Mouse (Mus musculus) kidney, embryonic 15.5 days (tissue): ENCODE results near the gene H2-Ab1. TPM values are rescaled to one million over a fixed set of nuclear protein-coding genes. Genes with fewer than 3 reads are reported as not detected.
A peak's percentile ranks its signal among the peaks of the same experiment; 100 is the strongest.
"Not testable (repeated sequence)": the region's sequence is repeated elsewhere in the genome, so short reads cannot be mapped to it uniquely, and the experiment has no call there.

ENCODE experiments used
- ATAC-seq: fragments of 200-750 bp; cut with Nextera tagmentation; replicated peaks from 2 replicates; pipeline ENCODE4 v1.8.0; 2017; ENCODE audit warnings: moderate TSS enrichment; ENCODE audit not compliant: low FRiP score
- H3K27ac ChIP-seq: fragments of 300-500 bp; sonication (generic); 2 replicates; pipeline ENCODE4 v1.5.1; 2015; ENCODE audit warnings: mild to moderate bottlenecking, inconsistent platforms
- H3K27me3 ChIP-seq: fragments of 300-500 bp; sonication (generic); 2 replicates; pipeline ENCODE4 v1.6.1; 2015; ENCODE audit warnings: inconsistent platforms
- H3K36me3 ChIP-seq: fragments of 300-500 bp; sonication (generic); 2 replicates; pipeline ENCODE4 v1.6.1; 2015; ENCODE audit warnings: inconsistent platforms
- H3K4me1 ChIP-seq: fragments of 300-500 bp; sonication (generic); 2 replicates; pipeline ENCODE4 v1.6.1; 2015; ENCODE audit warnings: inconsistent platforms
- H3K4me2 ChIP-seq: fragments of 300-500 bp; sonication (generic); 2 replicates; pipeline ENCODE4 v1.6.1; 2015; ENCODE audit warnings: moderate library complexity, mild to moderate bottlenecking, inconsistent platforms
- H3K4me3 ChIP-seq: fragments of 300-500 bp; sonication (generic); replicated peaks from 2 replicates; pipeline ENCODE4 v1.5.1; 2015; ENCODE audit warnings: mild to moderate bottlenecking, inconsistent platforms
- H3K9ac ChIP-seq: fragments of 300-500 bp; sonication (generic); 2 replicates; pipeline ENCODE4 v1.6.1; 2015; ENCODE audit warnings: mild to moderate bottlenecking, inconsistent platforms
- H3K9me3 ChIP-seq: fragments of 300-500 bp; sonication (generic); replicated peaks from 2 replicates; pipeline ENCODE4 v1.6.1; 2016; ENCODE audit warnings: inconsistent platforms
- WGBS: fragments of 180-500 bp; shearing (Covaris S2); methylation state at CpG from one replicate; pipeline ENCODE4 v1.1.7; 2015; ENCODE audit warnings: mixed read lengths; 5-methylcytosine and 5-hydroxymethylcytosine counted together
- polyA plus RNA-seq: library from polyadenylated mRNA; unstranded; fragments of >200 nt; fragmentation: Nextera tagmentation; extraction: Ambion mirVana; gene quantifications from 2 replicates; pipeline ENCODE4 v1.2.1, GENCODE M21; 2015

The H2-Ab1 gene
- polyA plus RNA-seq, 1 experiment from 2014 or later: 27.5 TPM

DNA sequence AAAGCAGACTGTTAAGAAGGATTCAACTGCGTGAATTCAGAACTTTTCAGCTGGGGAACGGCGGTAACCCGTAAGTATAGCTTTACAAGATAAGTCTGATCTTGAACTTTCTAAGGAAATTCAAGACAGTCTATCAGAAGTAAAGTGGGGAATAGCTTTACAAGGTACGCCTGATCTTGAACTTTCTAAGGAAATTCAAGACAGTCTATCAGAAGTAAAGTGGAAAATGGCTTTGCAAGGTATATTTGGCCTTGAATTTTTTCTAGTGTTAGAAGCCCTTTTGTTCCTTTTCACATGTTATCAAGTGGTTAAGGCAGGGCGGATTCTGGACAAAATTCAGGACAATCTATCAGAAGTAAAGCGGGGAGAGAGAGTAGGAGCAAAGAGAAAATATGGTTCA lies 37.7 kb upstream of the H2-Ab1 start:
- H3K27me3 ChIP-seq: peaks cover 14% of the 10 kb centered on the region; the same call in 1 of the 2 replicates
- WGBS: 99% methylated on average over 6 of the region's 7 CpGs
- not testable (repeated sequence) for H3K4me3 ChIP-seq, H3K4me1 ChIP-seq, H3K4me2 ChIP-seq, H3K9ac ChIP-seq, H3K27ac ChIP-seq, ATAC-seq, H3K9me3 ChIP-seq, H3K36me3 ChIP-seq

DNA sequence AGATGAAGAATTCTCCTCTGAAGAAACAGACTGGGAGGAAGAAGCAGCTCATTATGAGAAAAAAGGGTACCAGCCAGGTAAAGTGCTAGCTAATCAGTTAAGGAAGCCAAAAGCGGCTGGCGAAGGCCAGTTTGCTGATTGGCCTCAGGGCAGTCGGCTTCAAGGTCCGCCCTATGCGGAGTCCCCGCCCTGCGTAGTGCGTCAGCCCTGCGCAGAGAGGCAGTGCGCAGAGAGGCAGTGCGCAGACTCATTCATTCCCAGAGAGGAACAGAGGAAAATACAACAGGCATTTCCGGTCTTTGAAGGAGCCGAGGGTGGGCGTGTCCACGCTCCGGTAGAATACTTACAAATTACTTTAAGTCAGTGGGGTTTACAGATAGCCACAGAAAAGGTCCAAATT lies 37.1 kb upstream of the H2-Ab1 start:
- WGBS: 96% methylated on average over 4 of the region's 16 CpGs
- not testable (repeated sequence) for H3K27ac ChIP-seq, H3K36me3 ChIP-seq, H3K4me1 ChIP-seq, H3K9me3 ChIP-seq, H3K4me3 ChIP-seq, ATAC-seq, H3K9ac ChIP-seq, H3K4me2 ChIP-seq, H3K27me3 ChIP-seq

DNA sequence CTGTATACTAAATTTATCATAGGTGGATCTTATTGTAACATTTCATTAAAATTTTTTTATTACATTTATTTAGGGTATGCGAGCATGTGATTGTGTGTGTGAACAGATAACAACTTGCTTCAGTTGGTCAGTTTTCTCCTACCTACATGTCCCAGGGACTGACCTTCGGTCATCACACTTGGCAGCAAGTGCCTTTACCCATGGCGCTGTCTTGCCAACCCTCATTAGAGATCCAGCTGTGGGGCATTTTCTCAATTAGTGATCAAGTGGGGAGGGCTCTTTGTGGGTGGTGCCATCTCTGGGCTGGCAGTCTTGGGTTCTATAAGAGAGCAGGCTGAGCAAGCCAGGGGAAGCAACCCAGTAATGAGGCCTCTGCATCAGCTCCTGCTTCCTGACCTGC lies 32.7 kb upstream of the H2-Ab1 start:
- Histone ChIP-seq H3K27me3 (no peaks in the 10 kb centered on the region), H3K27ac (no peak overlapping the region), H3K4me1 (no peaks in the 10 kb centered on the region), H3K4me3 (no peak overlapping the region), H3K9ac (no peak overlapping the region), H3K9me3 (peaks cover 12% of the 10 kb centered on the region; the same call in 1 of the 2 replicates), H3K36me3 (no peaks in the 10 kb centered on the region), H3K4me2 (no peak overlapping the region)
- WGBS: 93% methylated on average over 3 of the region's 3 CpGs
- ATAC-seq: no peak

DNA sequence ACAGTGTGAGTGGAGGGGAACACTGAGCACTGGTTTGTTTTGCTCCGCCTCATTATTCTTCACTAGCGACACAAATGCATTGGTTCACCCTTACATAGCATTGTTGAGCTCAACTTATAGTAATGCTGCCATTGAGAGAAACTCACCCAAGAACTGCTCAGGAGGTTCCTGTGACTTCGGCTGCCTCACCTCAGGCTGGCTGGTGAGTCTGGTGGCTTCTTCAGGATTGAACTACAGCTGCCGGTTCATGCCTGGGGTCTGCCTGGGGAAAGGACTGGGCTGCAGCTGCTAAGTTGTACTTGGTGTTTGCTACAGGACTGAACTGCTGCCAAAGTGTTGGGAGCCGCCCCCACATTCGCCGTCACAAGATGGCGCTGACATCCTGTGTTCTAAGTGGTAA lies 32.1 kb upstream of the H2-Ab1 start:
- no peaks in the 10 kb centered on the region for H3K27me3 ChIP-seq
- peaks cover 12% of the 10 kb centered on the region; the same call in 1 of the 2 replicates for H3K9me3 ChIP-seq
- ATAC-seq: no peak
- no peaks in the 10 kb centered on the region for H3K4me1 ChIP-seq
- no peak overlapping the region for H3K4me3 ChIP-seq
- 97% methylated on average over 8 of the region's 8 CpGs for WGBS
- H3K4me2 ChIP-seq: no peak overlapping the region
- H3K36me3 ChIP-seq: no peaks in the 10 kb centered on the region
- no peak overlapping the region for H3K27ac ChIP-seq
- H3K9ac ChIP-seq: no peak overlapping the region

DNA sequence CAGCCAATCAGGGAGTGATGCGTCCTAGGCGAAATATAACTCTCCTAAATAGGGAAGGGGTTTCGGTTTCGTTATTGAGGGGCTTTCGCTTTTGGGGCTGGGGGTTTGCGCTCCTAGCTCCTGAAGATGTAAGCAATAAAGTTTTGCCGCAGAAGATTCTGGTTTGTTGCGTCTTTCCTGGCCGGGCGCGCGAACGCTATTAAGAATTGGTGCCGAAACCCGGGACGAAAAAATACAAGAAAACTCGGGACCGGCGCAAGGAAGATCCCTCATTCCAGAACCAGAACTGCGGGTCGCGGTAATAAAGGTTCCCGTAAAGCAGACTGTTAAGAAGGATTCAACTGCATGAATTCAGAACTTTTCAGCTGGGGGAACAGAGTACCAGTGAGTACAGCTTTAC lies 31.6 kb upstream of the H2-Ab1 start:
- 97% methylated on average over 14 of the region's 23 CpGs for WGBS
- ATAC-seq, H3K36me3 ChIP-seq, H3K9ac ChIP-seq, H3K4me1 ChIP-seq, H3K4me2 ChIP-seq, H3K27me3 ChIP-seq, H3K4me3 ChIP-seq, H3K27ac ChIP-seq: not testable (repeated sequence)
- peaks cover 12% of the 10 kb centered on the region; the same call in 1 of the 2 replicates for H3K9me3 ChIP-seq

DNA sequence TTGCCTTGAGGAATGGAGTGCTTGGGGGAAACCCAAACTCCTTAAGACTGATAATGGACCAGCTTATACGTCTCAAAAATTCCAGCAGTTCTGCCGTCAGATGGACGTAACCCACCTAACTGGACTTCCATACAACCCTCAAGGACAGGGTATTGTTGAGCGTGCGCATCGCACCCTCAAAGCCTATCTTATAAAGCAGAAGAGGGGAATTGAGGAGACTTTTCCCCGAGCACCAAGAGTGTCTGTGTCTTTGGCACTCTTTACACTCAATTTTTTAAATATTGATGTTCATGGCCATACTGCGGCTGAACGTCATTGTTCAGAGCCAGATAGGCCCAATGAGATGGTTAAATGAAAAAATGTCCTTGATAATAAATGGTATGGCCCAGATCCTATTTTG lies 26.5 kb upstream of the H2-Ab1 start:
- not testable (repeated sequence) for H3K9me3 ChIP-seq, H3K27me3 ChIP-seq
- WGBS: 93% methylated on average over 9 of the region's 9 CpGs

DNA sequence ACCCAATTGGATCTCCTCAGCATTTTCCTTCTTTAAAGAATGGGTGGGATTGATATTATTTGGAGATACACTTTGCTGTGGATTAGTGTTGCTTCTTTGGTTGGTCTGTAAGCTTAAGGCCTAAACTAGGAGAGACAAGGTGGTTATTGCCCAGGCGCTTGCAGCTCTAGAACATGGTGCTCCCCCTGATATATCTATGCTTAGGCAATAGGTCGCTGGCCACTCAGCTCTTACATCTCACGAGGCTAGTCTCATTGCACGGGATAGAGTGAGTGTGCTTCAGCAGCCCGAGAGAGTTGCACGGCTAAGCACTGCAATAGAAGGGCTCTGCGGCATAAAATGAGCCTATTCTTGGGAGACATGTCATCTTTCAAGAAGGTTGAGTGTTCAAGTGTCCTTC lies 25.5 kb upstream of the H2-Ab1 start:
- H3K4me2 ChIP-seq, ATAC-seq, H3K27me3 ChIP-seq, H3K4me3 ChIP-seq, H3K9me3 ChIP-seq, H3K9ac ChIP-seq, H3K36me3 ChIP-seq, H3K4me1 ChIP-seq, H3K27ac ChIP-seq: not testable (repeated sequence)
- WGBS: 93% methylated on average over 6 of the region's 7 CpGs

More for the DNA sequence above, 26.5 kb upstream of the H2-Ab1 start:
- not testable (repeated sequence) for H3K27ac ChIP-seq, H3K4me2 ChIP-seq, H3K9ac ChIP-seq, H3K36me3 ChIP-seq, ATAC-seq, H3K4me3 ChIP-seq, H3K4me1 ChIP-seq

DNA sequence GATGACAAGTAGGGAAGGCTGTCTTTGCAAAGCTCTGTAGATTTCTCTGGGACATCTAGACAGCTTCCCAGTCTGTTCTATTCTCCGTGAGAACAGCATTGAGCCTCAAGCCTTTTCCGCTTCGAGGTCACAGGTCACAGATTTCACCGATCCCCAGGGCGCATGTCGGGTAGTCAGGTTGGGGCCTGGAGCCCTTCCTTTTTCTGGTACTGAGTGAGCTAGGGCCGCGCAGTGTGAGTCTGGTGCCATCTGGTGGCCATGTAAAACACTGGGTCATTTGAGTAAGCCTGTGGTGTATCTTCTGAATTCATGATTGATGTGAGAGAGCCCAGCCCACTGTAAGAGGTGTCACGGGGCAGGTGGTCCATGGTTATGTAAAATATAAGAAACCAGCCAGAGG lies 22.6 kb upstream of the H2-Ab1 start:
- WGBS: 47% methylated on average over 9 of the region's 9 CpGs
- peak; percentile 46; the same call in 1 of the 2 replicates for ATAC-seq
- no peaks in the 10 kb centered on the region for H3K9me3 ChIP-seq

DNA sequence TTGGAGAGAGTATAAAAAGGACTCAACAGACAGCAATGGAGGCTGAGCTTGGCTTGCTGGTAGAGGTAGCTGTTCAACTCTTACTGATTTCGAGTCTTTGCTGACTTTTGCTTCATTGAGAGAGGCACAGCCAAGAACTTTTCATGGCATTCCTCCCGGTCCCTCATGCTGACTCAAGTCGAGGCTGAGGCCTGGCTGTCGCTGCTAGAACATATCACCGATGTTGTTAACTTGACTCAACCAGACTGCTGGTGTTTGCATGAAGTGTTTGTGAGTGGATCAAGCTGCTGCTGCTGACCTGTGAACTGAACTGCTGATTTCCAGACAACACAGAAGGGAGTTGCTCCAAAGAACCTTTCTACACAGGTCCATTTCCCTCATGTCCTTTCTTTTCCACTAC lies 20.8 kb upstream of the H2-Ab1 start:
- Histone ChIP-seq H3K27me3 (no peaks in the 10 kb centered on the region; the same call in 1 of the 2 replicates), H3K4me1 (0 out of 2 replicates have a peak, but pooled peaks cover 2% of the 10 kb centered on the region), H3K4me3 (no peak overlapping the region), H3K36me3 (no peaks in the 10 kb centered on the region), H3K4me2 (no peak overlapping the region), H3K9me3 (peaks cover 4% of the 10 kb centered on the region; the same call in 1 of the 2 replicates), H3K27ac (no peak overlapping the region), H3K9ac (no peak overlapping the region)
- 81% methylated on average over 5 of the region's 5 CpGs for WGBS
- no peak for ATAC-seq

More for the DNA sequence above, 22.6 kb upstream of the H2-Ab1 start:
- Histone ChIP-seq H3K9ac (no peak overlapping the region), H3K4me3 (no peak overlapping the region), H3K27ac (no peak overlapping the region), H3K4me2 (no peak overlapping the region), H3K4me1 (0 out of 2 replicates have a peak, but pooled peaks cover under 1% of the 10 kb centered on the region), H3K36me3 (no peaks in the 10 kb centered on the region), H3K27me3 (no peaks in the 10 kb centered on the region)

DNA sequence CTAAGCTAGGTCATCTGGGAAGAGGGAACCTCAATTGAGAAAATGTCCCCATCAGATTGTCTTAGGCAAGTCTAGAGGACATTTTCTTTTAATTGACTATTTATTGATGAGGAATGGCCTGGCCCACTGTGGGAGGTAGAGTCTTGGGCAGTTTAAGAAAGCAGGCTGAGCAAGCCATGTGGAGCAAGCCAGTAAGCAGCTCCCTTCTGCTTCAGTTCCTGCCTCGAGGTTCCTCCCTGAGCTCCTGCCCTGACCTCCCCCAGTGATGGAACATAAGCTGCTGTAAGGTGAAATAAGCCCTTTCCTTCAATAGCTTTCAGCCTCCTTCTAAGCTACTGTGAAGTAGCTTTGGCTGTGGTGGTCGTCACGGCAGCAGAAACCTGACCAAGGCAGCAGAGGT lies 19.7 kb upstream of the H2-Ab1 start:
- H3K9ac ChIP-seq: no peak overlapping the region
- H3K27ac ChIP-seq: no peak overlapping the region
- no peaks in the 10 kb centered on the region; the same call in 1 of the 2 replicates for H3K27me3 ChIP-seq
- H3K4me3 ChIP-seq: no peak overlapping the region
- H3K4me1 ChIP-seq: 0 out of 2 replicates have a peak, but pooled peaks cover 2% of the 10 kb centered on the region
- 72% methylated on average over 3 of the region's 3 CpGs for WGBS
- no peaks in the 10 kb centered on the region for H3K36me3 ChIP-seq
- peaks cover 4% of the 10 kb centered on the region; the same call in 1 of the 2 replicates for H3K9me3 ChIP-seq
- H3K4me2 ChIP-seq: no peak overlapping the region
- ATAC-seq: no peak

DNA sequence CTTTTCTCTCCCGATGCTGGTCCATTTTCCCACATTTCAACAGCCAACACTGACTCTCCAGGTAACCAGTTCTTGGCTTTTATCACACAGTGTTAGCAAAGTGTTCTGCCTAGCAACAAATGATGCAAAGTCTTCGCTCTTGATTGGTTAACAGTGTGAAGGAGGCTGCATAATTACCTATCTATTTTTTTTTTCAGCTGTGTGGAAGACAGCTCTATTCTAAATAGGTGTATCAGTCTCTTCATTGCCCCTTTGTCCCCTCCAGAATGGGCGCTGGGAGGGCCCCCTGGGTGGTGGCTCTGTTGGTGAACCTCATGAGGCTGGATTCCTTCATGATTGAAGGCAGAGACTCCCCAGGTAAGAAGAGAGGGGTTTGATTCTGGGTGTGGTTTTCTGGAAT lies 18.8 kb upstream of the H2-Ab1 start, which contains the start of gene H2-Ob:
H2-Ob (plus strand) TSS at position 198 of the 400 bp plus-strand sequence.
- whole genome bisulfite sequencing: 70% methylated on average over 3 of the region's 3 CpGs
- Histone ChIP-seq H3K4me2 (no peak within 1 kb of the TSS), H3K4me1 (0 out of 2 replicates have a peak, but pooled peaks cover 2% of the 10 kb centered on the region), H3K9ac (no peak within 1 kb of the TSS), H3K36me3 (no peaks in the 10 kb centered on the region), H3K27me3 (no peaks in the 10 kb centered on the region; the same call in 1 of the 2 replicates), H3K27ac (peak within 1 kb of the TSS; percentile 20; the same call in 1 of the 2 replicates), H3K4me3 (no peak within 1 kb of the TSS), H3K9me3 (peaks cover 4% of the 10 kb centered on the region; the same call in 1 of the 2 replicates)
- ATAC-seq: no peak

DNA sequence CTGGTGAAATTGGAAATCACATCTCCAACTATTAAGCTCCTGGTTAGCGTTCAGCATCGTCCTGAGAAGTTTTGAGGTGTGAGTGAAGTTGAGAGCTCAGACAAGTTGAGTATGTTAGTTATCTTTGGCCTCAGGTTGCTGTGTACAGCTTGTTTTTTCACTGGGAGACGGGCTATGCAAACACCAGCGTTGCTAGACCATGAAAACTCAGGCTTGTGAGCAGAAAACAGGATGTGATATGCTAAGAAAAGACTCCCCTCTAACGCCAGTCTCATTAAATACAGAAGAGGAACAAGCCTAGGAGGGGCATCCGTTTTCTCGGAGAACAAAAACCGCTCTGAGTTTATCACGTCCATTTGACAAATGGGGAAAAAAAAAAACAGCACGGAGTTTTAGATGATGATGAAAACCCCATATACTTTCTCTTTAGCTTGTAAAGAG lies 17.9 kb upstream of the H2-Ab1 start:
- Histone ChIP-seq H3K9ac (no peak overlapping the region), H3K4me1 (0 out of 2 replicates have a peak, but pooled peaks cover 2% of the 10 kb centered on the region), H3K27me3 (no peaks in the 10 kb centered on the region; the same call in 1 of the 2 replicates), H3K27ac (peak overlapping the region; percentile 20; the same call in 1 of the 2 replicates), H3K36me3 (no peaks in the 10 kb centered on the region), H3K9me3 (peaks cover 4% of the 10 kb centered on the region; the same call in 1 of the 2 replicates), H3K4me3 (no peak overlapping the region), H3K4me2 (no peak overlapping the region)
- ATAC-seq: no peak
- 50% methylated on average over 10 of the region's 10 CpGs for WGBS

DNA sequence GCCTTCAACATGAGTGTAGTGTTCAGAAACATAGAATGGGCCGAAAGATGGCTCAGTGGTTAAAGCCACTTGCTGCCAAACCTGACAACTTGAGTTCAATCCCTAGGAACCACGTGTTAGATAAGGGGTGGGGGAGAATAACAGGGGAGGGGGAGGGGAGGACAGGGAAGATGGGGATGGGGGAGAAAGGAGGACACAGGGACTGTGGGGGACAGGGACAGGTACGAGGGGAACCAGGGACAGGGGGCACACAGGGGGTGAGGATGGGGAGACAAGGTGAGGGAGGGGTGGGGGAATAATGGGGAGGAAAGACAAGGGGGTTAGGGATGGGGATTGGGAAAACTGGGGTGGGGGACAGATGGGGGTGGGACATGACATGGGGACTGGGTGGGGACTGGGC lies 17.1 kb upstream of the H2-Ab1 start:
- no peak overlapping the region for H3K4me3 ChIP-seq
- H3K36me3 ChIP-seq: no peaks in the 10 kb centered on the region
- no peak for ATAC-seq
- peaks cover 4% of the 10 kb centered on the region; the same call in 1 of the 2 replicates for H3K9me3 ChIP-seq
- H3K27ac ChIP-seq: no peak overlapping the region
- H3K4me1 ChIP-seq: 0 out of 2 replicates have a peak, but pooled peaks cover 2% of the 10 kb centered on the region
- WGBS: 73% methylated on average over 3 of the region's 3 CpGs
- no peak overlapping the region for H3K4me2 ChIP-seq
- no peak overlapping the region for H3K9ac ChIP-seq
- no peaks in the 10 kb centered on the region; the same call in 1 of the 2 replicates for H3K27me3 ChIP-seq
